Mouse (Mus musculus): ENCODE results near the gene Gcg. TPM values are rescaled to one million over a fixed set of nuclear protein-coding genes. Genes with fewer than 3 reads are reported as not detected.

The Gcg gene
- total RNA-seq (2021): not detected
- long read RNA-seq, experiment 1: 0 reads
- long read RNA-seq, experiment 2: 0 reads

DNA sequence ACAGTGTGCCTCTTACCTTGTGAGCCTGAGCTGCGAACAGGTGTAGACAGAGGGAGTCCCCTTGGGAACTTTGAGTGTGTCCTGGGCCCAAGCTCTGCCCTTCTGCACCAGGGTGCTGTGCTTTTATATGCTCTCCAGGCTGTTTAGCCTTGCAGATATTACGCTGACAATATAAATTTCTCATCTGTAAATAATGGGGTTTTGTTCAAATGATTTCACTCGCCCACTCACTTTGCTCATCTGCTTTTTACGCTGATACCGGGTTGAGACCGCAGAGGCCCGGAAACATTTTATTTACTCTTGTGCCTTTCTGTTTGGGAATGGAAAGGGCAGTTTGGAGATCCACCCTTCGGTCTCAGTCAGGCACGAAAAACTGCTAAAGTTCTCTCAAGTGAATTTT lies at the start of gene Gcg:
Gcg (minus strand) TSS at position 101 of the 400 bp plus-strand sequence.
- no peak for DNase-seq

DNA sequence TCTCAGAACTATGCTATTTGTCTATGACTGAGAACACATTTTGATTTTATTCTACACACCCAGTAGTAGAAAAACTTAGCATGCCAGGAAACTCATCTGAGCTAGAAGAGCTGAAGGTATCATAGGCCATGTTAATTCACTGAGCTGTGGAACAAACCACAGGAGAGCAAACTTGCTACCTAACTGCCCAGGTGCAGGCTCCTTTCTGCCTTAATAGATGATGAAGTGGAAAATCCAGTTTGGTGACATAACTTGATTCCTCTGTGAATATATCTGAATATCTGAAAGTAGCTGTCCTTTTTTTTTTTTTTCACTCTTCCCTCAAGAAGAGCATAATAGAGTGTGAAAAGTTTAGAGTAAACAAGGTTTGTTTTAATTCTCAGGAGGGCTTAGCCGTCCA lies 47.6 kb upstream of the Gcg start:
- no peak for DNase-seq

DNA sequence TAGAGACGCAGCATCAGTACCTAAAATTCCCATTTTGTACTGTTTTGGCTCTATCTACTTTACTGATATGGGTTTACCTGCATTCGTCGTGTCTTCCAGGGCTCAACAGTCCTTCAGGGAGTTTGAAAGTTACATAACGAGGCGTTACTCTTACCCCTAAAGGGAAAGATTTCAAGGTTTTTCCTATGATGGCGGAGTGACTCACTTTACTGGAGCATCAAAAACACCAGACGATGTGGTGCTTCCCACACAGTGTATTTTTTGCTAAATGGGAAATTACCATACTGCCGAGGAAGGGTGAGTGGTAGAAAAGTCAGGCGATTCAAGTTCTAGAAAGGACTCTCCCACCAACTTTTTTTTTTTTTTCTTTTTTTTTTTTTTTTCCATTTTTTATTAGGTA lies 42.9 kb upstream of the Gcg start:
- DNase-seq: no peak

DNA sequence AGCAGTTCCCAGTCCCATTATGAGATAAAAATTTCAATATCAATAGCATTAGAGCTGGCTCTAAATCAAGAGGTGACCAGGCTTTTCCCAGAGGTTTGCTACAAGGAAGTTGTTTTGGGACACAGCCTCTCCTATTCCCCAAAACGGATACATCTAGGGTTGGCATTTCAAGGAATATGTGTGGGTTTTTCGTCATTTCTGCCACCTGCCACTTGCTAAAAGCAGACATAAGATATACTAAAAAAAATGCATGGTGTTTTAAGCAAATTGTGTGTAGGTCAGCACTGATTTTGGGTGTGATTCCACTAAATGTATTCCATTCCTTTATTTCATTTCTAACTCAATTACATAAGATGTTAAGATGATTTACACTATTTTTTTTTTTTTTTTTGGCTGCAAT lies 34.3 kb upstream of the Gcg start:
- no peak for DNase-seq

DNA sequence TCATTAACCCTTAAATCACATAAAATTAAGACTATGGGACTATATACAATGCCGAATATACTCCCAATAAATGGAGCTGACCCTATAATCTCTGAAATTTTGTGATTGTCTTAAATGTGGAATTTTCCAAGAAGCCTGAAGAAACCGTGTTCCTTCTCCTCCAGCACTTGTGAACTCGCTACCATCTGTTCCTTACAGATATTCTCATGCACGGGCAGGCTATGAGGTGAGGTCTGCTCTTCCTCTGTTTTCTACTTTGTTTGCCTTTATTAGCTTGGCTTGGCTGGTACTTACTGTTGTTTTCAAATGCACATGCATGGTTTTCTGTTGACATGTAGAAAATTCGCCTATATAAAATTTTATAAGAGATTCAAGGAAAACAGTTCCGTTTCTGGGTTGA lies 31.0 kb upstream of the Gcg start:
- DNase-seq: no peak

DNA sequence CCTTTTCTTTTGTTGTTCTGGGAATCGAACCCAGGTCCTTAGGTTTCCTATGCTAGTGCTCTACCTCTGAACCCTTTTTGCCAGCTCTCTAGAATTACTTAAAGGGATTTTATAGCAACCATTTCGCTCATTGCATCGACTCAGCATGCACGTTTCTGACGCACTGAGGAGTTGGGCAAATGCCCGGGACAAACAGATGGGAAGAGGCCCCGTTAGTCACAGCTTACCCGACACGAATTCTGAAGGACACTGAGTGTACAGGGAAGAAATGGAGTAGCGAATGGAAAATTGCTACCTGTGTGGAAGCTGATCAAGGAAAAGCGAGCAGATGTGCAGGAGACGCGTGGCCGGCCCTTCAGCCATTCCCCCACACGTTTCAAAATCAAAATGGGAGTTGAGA lies 30.0 kb upstream of the Gcg start:
- no peak for DNase-seq

DNA sequence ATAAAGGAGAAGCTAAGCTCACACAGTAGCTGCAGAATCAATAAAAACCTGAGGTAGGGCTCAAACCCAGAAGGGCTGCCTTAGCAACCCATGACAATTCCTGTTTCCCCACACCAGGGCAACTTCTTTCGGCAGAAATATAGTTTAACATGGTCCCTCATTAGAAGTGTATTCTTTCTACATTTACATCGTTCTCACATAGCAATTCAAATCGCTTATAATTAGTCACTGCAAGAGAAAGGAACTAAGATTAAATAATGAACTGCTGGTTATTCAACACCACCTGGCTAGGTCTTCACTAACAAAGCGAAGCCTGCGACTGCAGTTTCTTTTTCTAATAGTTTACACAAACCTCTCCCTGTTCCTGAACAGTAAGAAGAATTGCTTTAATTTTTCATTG lies 23.7 kb upstream of the Gcg start:
- DNase-seq: no peak

DNA sequence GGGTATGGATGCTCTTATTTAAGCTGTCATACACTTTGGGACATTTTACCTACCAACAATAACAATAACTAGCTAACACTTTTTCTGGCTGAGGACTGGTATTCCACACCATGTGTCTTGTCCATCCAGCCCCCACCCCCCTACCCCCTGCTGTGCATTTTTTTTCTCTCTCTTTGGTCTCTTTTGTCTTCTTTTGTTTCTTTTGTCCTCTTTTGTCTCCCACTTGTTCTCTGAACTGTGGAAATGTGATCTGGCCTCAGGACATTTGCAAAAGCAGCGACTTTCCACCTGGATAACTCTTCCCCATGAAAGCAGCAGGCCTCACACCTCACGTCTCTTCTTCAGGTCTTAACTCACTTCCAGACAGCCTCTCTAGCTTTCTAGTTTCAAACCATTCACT lies 23.0 kb upstream of the Gcg start:
- DNase-seq: no peak

DNA sequence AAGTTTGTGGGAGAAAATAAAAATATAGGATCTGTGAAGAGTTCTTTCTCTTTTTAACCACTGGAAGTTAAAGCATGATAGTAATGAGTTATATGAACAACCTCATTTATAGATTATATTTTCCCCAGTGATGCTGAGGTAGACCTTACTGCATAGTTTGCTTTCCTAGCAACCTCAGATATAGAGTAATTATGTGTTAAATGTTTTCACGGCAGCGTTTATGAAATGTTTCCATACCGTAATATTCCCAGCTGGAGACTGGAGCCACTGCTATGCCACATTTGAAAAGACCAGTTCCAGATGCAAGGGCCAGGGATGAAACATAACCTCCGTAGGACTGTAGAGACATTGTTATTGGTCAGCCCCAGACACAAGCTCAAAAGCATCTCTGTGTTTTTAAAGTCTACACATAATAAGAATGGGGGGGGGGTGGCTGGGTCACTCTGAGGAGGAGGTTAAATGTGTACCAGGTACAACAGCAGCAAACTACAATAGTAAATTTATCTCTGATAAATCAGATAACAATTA lies 20.9 kb upstream of the Gcg start:
- DNase-seq: no peak

DNA sequence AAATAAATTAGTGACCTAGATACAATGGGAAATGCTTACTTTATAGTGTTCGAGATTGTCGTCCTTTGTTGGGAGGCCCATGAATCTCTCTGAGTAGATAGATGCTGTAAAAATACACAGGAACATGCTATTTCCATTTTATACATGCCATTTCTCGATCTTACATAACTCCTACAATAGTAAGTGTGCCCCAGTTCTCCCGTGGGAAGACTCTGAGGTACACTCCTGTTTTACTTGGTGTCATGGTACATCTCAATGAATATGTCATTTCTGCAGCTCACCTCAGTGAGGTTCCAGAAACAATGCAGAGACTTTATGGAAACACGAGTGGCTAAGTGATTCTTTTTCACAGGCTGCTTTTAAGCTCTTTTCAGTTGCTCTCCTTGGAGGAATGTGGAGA lies 19.9 kb upstream of the Gcg start:
- DNase-seq: no peak

DNA sequence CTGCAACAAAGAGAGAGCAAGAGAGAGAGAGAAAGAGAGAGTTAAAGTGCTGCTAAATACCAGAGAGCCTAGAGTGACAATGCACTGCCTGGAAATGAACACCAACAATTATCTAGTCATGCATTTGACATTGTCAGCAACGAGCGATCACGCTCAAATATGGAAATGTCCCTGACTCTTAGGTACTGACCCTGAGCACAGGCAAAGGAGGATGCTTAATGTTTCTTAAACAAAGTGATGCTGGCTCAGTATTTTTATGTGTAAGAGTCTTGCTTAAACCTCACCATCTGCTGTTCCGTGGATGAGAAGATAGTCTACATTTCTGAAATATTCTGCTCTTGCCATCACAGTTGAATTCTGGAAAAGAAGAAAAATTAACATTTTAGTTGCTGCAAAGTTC lies 19.1 kb upstream of the Gcg start:
- DNase-seq: no peak

DNA sequence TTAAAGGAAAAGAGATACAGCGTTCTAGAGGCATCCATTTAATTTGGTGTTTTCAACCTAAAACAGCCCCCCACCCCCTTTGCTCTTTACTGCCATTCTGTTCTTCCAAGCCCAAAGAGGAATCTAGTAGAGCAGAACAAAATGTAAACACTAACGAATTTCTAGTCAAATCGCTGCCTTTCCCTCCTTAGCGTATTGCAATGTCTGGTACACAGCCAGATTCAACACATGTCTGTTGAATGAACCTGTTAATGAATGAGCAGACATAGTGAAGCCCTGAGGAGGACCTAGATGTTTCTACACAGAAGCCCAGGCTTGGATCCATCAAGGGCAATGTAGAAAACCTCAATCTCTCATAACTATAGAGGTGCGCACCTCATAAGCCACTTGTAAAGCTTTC lies 15.4 kb upstream of the Gcg start:
- no peak for DNase-seq

DNA sequence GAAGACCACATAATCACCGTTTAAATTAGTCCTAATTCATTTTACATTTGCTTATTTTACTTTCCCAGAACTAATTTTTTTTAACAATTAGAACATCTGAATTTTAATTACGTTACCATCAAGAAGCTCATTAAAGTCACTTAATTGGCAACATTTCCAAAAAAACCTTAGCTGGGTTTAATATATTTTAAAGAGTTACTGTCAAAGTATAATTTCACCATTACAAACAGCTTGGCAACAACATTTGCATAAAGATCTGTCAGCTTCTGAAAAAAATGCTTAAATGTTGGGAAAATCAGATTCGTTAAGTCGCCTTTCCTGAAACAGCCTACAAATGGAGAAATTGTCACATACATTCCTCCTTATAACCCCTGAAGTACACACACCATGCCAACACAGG lies 14.6 kb upstream of the Gcg start:
- no peak for DNase-seq

DNA sequence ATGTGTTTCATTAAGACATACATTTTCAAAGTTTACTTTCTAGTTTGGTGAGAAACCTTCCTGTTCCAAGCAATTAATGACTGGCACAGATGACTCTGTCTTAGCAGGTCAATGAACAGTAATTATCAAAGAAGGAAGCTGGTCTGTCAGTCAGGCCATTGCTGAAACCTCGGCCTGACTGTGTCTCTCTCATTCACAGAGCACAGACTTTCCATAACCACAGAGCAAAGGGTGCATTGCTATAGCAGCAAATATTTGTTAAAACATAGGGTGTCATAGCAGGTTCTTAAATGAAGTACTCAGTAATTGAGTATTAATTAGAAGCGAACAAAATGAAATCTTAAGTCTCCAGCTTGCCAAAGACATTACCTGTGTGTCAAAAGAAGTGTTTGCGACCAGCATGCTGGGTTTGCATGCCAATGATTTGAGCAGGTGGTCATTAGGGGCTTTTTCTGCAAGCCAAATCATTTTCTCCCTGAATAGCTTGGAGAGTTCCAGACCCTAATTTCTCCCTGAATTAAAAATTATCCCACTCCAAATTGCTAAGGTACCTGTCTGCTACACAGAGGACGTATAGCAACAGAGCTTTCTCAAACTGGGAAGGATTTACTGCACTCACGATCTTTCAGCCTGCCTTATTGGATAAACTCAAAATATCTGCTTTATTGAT lies 14.0 kb upstream of the Gcg start:
- DNase-seq: no peak

DNA sequence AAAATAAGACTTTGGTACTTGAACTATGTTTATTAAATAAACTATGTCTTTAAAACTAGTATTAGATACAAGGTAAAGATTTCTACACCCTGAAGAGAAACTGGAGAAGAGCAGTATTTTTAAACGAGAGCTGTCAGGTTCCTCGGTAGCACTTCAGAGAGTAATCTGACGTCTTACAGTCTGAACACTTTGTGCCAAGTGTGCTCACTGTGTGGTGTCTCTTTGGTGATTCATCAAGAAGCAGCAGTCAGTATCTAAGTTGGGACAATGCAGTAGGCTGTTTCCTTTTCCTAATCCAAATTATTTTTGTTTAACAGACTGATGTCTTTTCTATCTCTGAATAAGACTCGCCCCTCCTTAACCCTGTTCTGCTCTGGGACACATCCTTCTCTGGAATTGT lies 12.0 kb upstream of the Gcg start:
- DNase-seq: no peak

DNA sequence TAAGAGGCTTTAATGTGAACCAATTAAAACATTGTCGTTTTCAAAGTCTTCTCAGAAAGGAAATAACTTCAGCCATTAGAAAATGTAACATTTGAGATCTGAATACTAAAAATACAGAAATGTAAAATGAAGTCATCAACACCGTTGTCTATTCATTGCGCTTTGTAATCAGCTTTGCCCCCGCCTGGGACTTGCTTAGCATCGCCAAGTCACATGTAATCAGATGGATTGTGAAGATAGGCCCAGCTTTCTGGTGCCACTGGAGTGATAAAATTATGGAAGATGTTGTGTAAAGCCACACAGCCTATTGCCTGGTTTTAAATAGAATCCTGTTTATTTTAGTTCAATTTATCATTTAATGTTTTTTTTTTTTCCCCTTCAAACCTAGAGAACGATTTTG lies 6.4 kb upstream of the Gcg start:
- no peak for DNase-seq

DNA sequence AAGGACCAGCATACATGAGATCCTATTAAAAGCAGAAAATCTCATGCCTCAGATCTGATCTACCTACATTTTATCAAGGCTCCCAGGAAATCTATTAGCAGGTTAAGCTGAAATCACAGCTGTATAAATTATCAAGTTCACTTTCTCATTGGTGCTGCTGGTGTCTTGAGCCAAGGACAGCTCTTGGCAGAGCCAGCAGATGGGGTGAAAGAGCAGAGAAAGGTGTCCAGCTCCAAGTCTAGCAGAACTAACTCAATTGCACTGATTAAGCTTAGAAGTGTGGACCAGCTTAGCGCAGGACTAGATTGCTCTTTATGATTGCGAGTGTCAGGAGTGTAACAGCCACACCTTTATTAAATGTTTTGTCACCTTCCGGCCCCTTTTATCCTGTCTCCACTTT lies 1.5 kb upstream of the Gcg start:
- no peak for DNase-seq

DNA sequence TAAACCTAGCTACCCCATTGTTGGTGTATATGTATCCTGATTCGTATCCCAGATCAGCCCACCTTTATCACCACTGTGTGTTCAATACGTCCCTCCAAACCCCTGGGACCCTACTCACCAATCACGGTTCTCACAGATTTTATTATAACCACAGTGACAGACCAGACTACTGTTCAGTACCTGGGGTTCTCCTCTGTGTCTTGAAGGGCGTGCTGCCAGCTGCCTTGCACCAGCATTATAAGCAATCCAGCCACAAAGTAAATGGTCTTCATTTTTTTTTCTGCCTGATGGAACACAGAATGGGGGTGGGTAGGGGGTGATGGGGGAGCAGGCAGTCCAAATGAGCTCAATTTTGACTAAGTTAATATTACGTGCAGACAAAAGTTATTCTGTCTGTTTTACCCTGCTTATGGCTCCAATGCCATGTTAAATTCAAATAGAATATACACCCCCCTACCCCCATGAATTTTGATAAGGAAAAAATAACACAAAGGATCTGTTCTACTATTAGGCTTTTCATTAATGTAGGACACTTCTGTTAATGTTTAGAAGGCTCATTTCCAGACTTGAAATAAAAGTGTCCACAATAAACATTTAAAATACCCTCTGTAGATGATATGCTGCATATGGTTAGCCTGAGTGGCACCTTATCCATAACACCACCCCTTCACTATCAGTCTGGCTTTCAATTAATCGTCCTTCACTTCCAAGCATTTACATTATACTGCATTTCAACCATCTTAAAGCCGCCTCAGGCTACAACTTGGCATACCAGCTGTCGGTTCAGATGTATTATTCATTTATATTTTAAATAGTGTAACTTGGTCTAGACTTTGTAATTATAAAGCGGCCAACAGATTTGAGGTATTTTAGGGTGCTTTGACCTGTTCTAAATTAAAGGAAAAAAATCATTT lies 2.9 kb downstream of the Gcg start:
- DNase-seq: no peak

DNA sequence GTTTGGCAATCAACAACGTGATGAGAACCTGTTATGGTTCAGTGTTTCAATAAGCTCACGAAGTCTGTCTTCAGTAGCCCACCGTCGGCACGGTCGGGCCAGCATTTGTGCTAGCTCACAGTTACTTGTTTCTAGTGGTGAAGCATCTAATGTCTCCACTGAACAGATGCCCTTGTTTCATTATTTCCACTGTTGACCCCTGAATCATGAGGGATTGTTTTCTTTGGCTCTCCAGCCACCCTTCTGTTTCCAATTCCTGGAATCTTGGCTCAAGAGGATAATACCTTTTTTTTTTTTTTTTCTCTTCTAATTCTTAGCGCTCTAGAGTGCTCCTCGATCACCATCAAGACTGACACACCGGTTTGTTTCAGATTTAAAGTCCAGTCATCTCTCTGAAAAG lies 13.9 kb downstream of the Gcg start:
- DNase-seq: peak; percentile 44 to 55

DNA sequence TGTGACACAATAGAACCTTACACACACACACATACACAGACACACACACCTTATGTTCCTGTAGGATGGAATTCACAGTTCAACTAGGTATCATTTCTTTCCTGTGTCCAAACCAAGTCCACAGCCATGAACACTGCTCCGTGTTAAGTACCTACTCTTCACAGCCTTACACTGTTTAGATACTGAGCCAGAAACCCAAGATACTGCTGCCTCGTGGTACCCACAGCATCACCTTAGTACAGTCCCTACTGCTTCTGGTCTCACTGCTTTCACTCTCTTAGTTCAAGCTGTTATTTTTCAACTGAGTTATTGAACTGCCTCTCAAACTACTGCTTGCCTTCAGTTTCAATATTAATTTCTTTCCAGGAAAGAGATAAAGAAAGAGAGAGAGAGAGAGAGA lies 20.2 kb downstream of the Gcg start:
- DNase-seq: no peak

DNA sequence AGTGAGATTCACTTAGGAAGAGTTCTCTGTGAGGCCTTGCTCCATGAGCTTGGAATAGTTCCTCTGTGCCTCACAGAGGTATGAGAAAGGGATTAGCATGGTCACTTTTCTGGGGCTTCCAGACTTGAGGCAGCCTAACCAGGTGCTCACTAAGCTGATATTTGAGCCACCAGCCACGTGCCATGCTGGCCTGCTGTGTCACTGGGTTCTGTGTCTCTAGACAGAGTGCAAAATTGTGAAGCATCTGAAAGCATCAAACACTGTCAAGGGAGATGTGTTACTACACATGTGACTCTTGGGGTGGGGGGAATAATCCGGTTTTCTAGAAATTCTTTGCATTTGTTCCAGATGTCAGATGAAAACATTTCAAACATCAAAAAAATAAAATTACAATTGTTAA lies 21.3 kb downstream of the Gcg start:
- no peak for DNase-seq

DNA sequence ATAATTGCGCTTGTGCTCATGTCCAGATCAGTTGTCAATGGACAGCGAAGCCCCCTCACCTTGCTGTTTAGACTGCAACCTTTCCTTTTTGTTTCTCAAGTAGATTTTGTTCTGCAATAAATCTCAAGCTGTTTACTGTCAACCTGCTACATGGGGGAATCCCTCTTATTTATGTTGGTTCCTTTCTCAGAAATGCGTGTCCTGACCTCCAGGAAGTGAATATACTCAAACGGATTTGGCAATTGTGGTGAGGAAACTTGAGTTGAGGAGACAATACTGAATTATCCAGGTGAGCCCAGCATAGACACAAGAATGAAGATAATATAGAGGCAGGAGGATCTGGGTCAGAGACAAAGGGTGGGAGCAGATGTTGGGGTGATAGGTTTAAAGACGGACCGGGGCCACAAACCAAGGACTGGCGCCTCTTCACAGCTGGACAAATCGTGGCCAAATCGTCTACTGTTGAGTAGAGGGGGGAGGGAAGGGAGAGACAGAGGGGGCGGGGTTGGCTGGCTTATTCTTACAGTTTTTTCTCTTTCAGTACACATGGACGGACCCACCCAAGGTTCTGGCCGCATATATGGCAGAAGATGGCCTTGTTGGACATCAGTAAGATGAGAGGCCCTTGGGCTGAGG lies 22.5 kb downstream of the Gcg start:
- no peak for DNase-seq

DNA sequence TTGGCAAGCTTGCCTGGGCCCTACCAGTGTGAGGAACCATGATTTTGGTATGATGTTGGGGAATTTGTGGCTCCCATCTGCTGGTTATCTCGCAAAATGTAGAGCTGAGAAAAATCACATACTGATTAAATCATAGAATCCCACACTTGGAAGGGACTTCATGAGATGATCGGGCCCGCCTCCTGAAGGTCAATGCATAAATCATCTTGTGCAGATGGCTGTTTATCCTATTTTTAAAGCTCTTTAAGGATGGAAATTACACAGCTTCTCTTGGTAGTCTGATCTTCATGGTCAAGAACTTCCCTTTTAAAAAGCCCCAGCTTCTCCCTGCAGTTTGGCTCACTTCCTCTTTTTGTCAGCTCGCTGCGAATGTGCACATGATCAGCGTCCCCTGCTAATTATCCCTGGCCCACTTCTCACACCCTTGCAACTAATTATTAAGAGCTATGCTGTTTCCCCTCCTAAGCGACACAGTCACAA lies 23.2 kb downstream of the Gcg start:
- peak; percentile 18 to 44 for DNase-seq

Measured in heart, adult 18-20 months (tissue).